Mouse (Mus musculus): ENCODE measurements at regions not wholly inside any gene's neighbourhood (a gene's known extent, or its start where the extent isn't known, plus 50 kb on each side); places are given as distances from the start of the nearest gene placed in this dataset.
A peak's percentile ranks its signal among the peaks of the same experiment; 100 is the strongest.

DNA sequence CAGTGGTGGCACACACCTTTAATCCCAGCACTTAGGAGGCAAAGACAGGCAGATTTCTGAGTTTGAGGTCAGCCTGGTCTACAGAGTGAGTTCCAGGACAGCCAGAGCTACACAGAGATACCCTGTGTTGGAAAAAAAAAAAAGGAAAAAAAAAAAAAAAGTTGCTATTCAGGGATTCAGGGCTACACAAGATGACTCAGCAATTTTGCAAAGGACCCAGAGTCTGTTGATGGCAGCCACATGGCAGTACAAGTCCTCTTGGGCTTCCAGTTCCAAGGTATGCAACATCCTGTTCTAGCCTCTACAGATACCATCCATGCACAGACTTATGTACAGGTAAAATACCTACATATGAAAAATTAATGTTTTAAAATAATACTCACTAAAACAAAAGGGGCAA is 515.9 kb downstream of the Car8 start:
- Histone ChIP-seq H3K9me3 (ENCODE audit: control insufficient read depth, low read length) (no peaks in the 10 kb centered on the region), H3K36me3 (ENCODE audit: control insufficient read depth, insufficient read depth, low read length) (no peaks in the 10 kb centered on the region), H3K4me2 (ENCODE audit: low read depth, low read length) (no peak overlapping the region), H3K4me3 (ENCODE audit: low read length) (no peak overlapping the region), H3K9ac (ENCODE audit: low read length) (no peak overlapping the region), H3K27me3 (ENCODE audit: control insufficient read depth, insufficient read depth, low read depth, low read length) (no peaks in the 10 kb centered on the region), H3K4me1 (replicated peaks; ENCODE audit: control insufficient read depth, insufficient read depth, low read length) (no peaks in the 10 kb centered on the region), H3K27ac (ENCODE audit: low read length) (no peak overlapping the region)
- no peak for ATAC-seq (ENCODE audit: low read depth)

DNA sequence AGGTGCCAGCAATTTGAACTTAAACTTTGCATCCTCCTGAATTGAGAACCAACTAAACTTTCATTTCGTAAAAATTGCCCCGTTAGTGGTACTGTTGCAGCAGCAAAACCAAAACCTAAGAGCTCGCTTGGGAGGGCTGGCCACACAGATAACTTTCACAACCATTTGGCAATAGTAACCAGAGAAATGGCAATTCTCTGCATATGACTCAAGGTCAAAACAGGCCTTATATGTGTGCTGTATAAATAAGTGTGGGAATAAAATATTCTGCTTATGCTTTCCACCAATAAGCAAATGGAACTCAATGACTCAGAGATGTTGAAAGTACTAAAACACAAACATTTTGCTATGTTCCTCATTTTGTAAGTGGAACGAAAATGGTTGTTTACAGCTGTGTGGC is 550.3 kb downstream of the Car8 start:
- H3K36me3 ChIP-seq (ENCODE audit: control insufficient read depth, insufficient read depth, low read length), result no peaks in the 10 kb centered on the region
- H3K4me1 ChIP-seq (replicated peaks; ENCODE audit: control insufficient read depth, insufficient read depth, low read length), result no peaks in the 10 kb centered on the region
- no peak overlapping the region for H3K4me2 ChIP-seq (ENCODE audit: low read depth, low read length)
- H3K9me3 ChIP-seq (ENCODE audit: control insufficient read depth, low read length), result no peaks in the 10 kb centered on the region
- ATAC-seq (ENCODE audit: low read depth), result no peak
- no peak overlapping the region for H3K9ac ChIP-seq (ENCODE audit: low read length)
- H3K27ac ChIP-seq (ENCODE audit: low read length), result no peak overlapping the region
- H3K27me3 ChIP-seq (ENCODE audit: control insufficient read depth, insufficient read depth, low read depth, low read length), result no peaks in the 10 kb centered on the region
- H3K4me3 ChIP-seq (ENCODE audit: low read length), result no peak overlapping the region
- WGBS, result 85% methylated on average over 4 of the region's 4 CpGs

DNA sequence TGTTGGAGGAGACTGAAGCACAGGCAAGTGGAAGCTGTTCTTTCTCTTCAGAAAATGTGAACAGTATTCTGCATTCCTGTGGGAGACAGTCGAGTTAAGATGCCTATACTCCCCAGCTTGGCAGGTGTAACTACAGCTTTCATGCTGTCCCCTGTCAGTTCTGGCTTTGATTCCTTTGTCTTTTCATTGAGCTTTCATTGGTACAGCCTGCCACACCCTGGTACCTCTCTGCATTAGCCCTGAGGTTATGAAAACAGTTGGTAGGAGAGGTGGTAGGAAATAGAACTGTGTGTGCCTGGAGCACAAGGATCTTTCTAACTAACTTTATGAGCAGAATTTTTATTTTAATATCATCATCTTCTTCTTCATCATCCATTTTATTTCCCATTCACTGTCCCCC is 551.6 kb downstream of the Car8 start:
- no peak overlapping the region for H3K4me2 ChIP-seq (ENCODE audit: low read depth, low read length)
- 65% methylated on average over 1 of the region's 1 CpGs for WGBS

DNA sequence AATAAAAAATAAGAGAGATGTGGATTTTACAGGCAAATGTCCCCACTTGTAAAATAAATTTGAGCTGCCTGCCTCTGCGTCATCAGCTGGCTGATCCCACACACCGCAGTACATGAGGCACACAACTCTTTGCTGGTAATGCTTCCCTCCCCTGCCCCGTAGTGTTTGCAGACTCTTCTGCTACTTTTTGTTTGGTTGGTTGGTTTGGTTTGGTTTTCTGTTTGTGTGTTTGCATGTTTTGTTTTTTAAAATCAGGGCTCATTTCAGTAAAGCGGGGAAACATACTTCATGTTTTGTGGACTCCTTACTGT is 568.1 kb downstream of the Car8 start:
- peaks cover 2% of the 10 kb centered on the region for H3K4me1 ChIP-seq (replicated peaks; ENCODE audit: control insufficient read depth, insufficient read depth, low read length)
- ATAC-seq (ENCODE audit: low read depth), result peak; percentile 69
- WGBS, result 59% methylated on average over 4 of the region's 4 CpGs
- peak overlapping the region; percentile 43; the same call in 1 of the 2 replicates for H3K27ac ChIP-seq (ENCODE audit: low read length)
- H3K27me3 ChIP-seq (ENCODE audit: control insufficient read depth, insufficient read depth, low read depth, low read length), result no peaks in the 10 kb centered on the region
- H3K36me3 ChIP-seq (ENCODE audit: control insufficient read depth, insufficient read depth, low read length), result no peaks in the 10 kb centered on the region
- H3K9ac ChIP-seq (ENCODE audit: low read length), result no peak overlapping the region
- no peak overlapping the region for H3K4me3 ChIP-seq (ENCODE audit: low read length)
- 0 out of 2 replicates have a peak overlapping the region, but pooled peaks have one; percentile 8 for H3K4me2 ChIP-seq (ENCODE audit: low read depth, low read length)
- H3K9me3 ChIP-seq (ENCODE audit: control insufficient read depth, low read length), result no peaks in the 10 kb centered on the region

More for the DNA sequence above, 551.6 kb downstream of the Car8 start:
- Histone ChIP-seq H3K27ac (ENCODE audit: low read length) (no peak overlapping the region), H3K9me3 (ENCODE audit: control insufficient read depth, low read length) (no peaks in the 10 kb centered on the region), H3K4me1 (replicated peaks; ENCODE audit: control insufficient read depth, insufficient read depth, low read length) (no peaks in the 10 kb centered on the region), H3K9ac (ENCODE audit: low read length) (no peak overlapping the region), H3K27me3 (ENCODE audit: control insufficient read depth, insufficient read depth, low read depth, low read length) (no peaks in the 10 kb centered on the region), H3K36me3 (ENCODE audit: control insufficient read depth, insufficient read depth, low read length) (no peaks in the 10 kb centered on the region), H3K4me3 (ENCODE audit: low read length) (no peak overlapping the region)
- ATAC-seq (ENCODE audit: low read depth), result no peak

DNA sequence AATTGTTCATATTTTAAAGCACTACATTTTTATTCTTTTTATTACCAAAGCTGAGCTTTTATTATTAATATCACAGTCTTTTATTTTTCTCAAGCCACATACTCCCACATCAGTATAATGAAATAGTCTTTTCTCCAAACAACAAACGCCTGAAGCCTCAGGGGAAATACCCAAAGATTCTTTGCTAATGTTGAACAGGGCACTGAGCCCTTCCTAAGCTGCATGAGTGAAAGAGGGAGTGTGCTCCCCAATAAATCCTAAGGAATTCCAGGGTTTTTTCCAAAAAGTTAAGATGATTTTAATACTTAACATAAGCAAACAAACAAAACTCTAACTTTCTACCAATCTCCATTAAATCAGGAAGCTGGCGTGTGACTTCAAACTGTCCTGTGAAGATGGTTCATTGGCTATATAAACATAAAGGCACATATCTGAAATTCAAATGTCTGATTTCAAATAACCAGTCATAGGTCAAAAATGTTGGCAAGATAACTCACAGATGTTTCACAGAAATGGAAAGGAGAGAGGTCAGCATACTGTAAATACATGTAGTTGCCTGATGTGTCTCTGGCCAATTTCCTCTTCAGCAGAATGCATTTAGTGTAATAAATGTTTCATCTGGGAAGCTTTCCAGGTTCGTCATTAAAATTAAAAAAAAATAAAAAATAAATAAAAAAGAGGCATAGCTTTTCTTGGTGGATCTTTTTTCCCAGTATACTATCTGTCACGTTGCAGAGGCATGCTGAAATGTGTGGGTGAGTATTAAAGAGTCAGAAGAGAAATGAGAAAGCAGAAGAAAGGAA is 568.6 kb downstream of the Car8 start:
- 41% methylated on average over 4 of the region's 4 CpGs for WGBS
- Histone ChIP-seq H3K36me3 (ENCODE audit: control insufficient read depth, insufficient read depth, low read length) (no peaks in the 10 kb centered on the region), H3K9ac (ENCODE audit: low read length) (no peak overlapping the region), H3K27ac (ENCODE audit: low read length) (no peak overlapping the region), H3K4me2 (ENCODE audit: low read depth, low read length) (no peak overlapping the region), H3K4me3 (ENCODE audit: low read length) (no peak overlapping the region), H3K9me3 (ENCODE audit: control insufficient read depth, low read length) (no peaks in the 10 kb centered on the region), H3K27me3 (ENCODE audit: control insufficient read depth, insufficient read depth, low read depth, low read length) (no peaks in the 10 kb centered on the region), H3K4me1 (replicated peaks; ENCODE audit: control insufficient read depth, insufficient read depth, low read length) (peaks cover 2% of the 10 kb centered on the region)
- peak; percentile 93 for ATAC-seq (ENCODE audit: low read depth)

DNA sequence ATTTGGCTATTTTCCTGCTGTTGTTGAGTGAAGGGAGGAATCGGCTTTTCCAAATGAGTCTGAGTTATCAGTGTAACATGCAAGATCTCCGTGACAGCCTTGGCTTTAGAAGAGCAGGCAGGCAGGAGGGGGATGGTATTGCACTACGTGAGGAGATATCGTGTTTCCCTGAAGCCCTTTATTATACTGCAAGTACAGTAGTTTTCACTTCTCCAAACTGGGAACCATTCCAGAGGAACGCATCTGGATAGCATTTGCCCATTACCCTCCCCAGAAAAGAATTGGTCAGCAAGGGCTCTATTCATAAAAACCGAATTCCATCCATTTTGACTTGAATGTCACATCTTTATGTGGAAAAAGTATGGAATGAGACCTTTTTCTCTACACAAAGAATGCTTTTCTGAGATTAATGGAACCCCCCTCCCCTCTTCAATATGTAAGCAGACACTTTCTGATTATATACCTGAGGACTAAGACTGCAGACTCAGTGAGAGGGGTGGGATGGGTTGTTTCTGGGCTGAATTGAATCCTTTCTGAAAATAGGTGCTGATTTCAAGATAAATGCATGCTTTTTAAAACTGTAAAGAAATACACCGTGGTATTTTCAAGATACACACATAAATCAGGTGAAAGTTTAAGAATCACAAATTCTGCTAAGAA is 571.8 kb downstream of the Car8 start:
- H3K4me1 ChIP-seq (replicated peaks; ENCODE audit: control insufficient read depth, insufficient read depth, low read length), result peaks cover 2% of the 10 kb centered on the region
- no peaks in the 10 kb centered on the region for H3K36me3 ChIP-seq (ENCODE audit: control insufficient read depth, insufficient read depth, low read length)
- H3K27ac ChIP-seq (ENCODE audit: low read length), result no peak overlapping the region
- H3K4me2 ChIP-seq (ENCODE audit: low read depth, low read length), result 0 out of 2 replicates have a peak overlapping the region, but pooled peaks have one; percentile 14
- WGBS, result 47% methylated on average over 7 of the region's 7 CpGs
- no peaks in the 10 kb centered on the region for H3K27me3 ChIP-seq (ENCODE audit: control insufficient read depth, insufficient read depth, low read depth, low read length)
- no peak overlapping the region for H3K4me3 ChIP-seq (ENCODE audit: low read length)
- H3K9ac ChIP-seq (ENCODE audit: low read length), result no peak overlapping the region
- no peaks in the 10 kb centered on the region for H3K9me3 ChIP-seq (ENCODE audit: control insufficient read depth, low read length)
- no peak; the same call in 1 of the 2 replicates for ATAC-seq (ENCODE audit: low read depth)

DNA sequence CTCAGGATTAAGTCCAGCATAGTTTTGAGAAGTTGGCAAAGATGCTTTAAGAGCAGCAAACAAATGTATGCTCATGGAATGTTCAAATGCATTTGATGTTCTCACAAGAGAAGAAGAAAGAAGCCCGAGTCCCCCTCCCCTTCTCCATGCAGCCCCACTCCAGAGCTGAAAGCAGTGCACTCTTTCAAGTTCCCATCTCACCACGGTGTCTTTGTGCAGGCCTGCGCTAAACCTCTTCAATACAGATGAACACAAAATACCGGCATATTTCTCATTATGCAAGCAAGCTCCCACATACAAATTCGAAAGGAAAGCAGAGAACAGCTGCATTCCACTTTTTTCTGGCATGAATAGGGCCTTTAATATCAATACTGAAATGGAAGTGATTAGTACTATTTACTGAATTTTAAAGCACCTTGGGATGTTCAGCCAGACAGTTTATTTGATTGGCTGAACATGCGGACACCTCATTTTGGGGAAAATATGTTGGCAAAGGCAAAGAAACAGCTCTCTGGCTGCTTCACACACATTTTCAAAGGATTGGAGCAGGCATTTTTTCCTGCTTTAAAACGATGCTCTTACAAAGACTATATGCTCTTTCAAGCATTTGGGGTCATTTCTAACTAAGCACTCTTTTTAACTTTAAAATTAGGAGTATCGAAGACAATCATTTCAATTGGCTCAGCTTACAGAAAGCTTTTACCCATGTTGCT is 595.8 kb downstream of the Car8 start:
- no peak overlapping the region for H3K9ac ChIP-seq (ENCODE audit: low read length)
- no peaks in the 10 kb centered on the region for H3K27me3 ChIP-seq (ENCODE audit: control insufficient read depth, insufficient read depth, low read depth, low read length)
- H3K4me1 ChIP-seq (replicated peaks; ENCODE audit: control insufficient read depth, insufficient read depth, low read length), result no peaks in the 10 kb centered on the region
- H3K4me3 ChIP-seq (ENCODE audit: low read length), result no peak overlapping the region
- H3K27ac ChIP-seq (ENCODE audit: low read length), result no peak overlapping the region
- no peak for ATAC-seq (ENCODE audit: low read depth)
- H3K9me3 ChIP-seq (ENCODE audit: control insufficient read depth, low read length), result no peaks in the 10 kb centered on the region
- 72% methylated on average over 8 of the region's 8 CpGs for WGBS
- no peaks in the 10 kb centered on the region for H3K36me3 ChIP-seq (ENCODE audit: control insufficient read depth, insufficient read depth, low read length)
- no peak overlapping the region for H3K4me2 ChIP-seq (ENCODE audit: low read depth, low read length)

DNA sequence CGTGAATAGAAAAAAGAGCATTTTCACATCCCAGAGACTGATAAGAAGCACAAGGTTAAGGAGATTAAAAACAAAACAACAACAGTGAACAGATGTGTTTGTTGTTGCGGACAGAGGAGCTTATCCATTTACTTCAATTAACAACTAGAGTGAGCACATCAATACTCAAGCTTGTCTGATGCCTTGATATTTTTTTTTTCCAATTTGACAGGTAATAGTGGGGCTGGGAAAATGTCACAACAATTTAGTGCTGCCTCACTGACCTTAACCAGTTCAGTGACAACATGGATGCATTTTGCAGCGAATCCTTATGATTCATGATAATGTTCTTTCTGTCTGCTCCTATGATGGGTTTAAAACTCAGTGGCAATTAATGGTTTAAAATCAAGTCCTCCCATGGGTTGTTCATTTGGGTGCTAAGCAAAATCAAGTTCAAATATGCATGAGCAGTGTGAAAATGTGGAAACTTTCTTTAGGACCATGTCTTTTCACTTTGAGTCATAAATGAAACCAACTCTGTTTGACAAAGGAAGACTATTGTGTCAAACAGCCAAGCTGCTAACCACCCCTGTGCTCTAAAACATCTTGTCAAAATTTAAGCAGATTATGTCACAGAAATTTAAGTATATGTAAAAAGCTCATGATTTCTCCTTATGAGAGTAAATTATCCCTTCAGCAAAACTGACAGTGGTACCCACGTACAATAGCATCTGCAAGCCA is 641.0 kb downstream of the Car8 start:
- Histone ChIP-seq H3K4me3 (ENCODE audit: low read length) (no peak overlapping the region), H3K9ac (ENCODE audit: low read length) (no peak overlapping the region), H3K27me3 (ENCODE audit: control insufficient read depth, insufficient read depth, low read depth, low read length) (no peaks in the 10 kb centered on the region), H3K9me3 (ENCODE audit: control insufficient read depth, low read length) (no peaks in the 10 kb centered on the region), H3K4me1 (replicated peaks; ENCODE audit: control insufficient read depth, insufficient read depth, low read length) (no peaks in the 10 kb centered on the region), H3K27ac (ENCODE audit: low read length) (no peak overlapping the region), H3K36me3 (ENCODE audit: control insufficient read depth, insufficient read depth, low read length) (no peaks in the 10 kb centered on the region), H3K4me2 (ENCODE audit: low read depth, low read length) (no peak overlapping the region)
- ATAC-seq (ENCODE audit: low read depth), result no peak
- WGBS, result 72% methylated on average over 4 of the region's 4 CpGs

DNA sequence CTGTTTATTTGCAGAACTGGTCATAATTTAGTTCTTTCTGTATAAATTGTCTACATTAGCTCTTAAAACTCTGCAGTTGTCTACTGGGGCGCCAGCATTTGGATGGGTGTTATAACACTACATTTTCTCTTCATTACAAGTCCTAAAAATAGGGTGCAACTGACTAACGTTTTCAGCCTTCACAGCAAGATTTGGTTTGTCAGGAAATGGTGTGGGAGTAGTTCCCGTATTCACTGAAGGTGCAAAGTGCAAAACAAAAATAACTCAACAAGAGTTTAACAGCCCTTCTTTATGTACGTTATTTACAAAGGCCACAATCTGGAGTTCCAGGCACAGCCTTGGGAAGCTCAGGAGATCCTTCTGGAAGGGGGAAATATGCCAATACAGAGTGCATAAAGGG is 642.7 kb downstream of the Car8 start:
- H3K4me2 ChIP-seq (ENCODE audit: low read depth, low read length), result no peak overlapping the region
- ATAC-seq (ENCODE audit: low read depth), result no peak
- 36% methylated on average over 4 of the region's 4 CpGs for WGBS

More for the DNA sequence above, 642.7 kb downstream of the Car8 start:
- H3K9me3 ChIP-seq (ENCODE audit: control insufficient read depth, low read length), result no peaks in the 10 kb centered on the region
- H3K4me1 ChIP-seq (replicated peaks; ENCODE audit: control insufficient read depth, insufficient read depth, low read length), result no peaks in the 10 kb centered on the region
- H3K27me3 ChIP-seq (ENCODE audit: control insufficient read depth, insufficient read depth, low read depth, low read length), result no peaks in the 10 kb centered on the region
- no peaks in the 10 kb centered on the region for H3K36me3 ChIP-seq (ENCODE audit: control insufficient read depth, insufficient read depth, low read length)
- H3K9ac ChIP-seq (ENCODE audit: low read length), result no peak overlapping the region
- no peak overlapping the region for H3K27ac ChIP-seq (ENCODE audit: low read length)
- H3K4me3 ChIP-seq (ENCODE audit: low read length), result no peak overlapping the region
